ENCODE assay signal across 8 mouse cellular contexts in the genomic region with DNA sequence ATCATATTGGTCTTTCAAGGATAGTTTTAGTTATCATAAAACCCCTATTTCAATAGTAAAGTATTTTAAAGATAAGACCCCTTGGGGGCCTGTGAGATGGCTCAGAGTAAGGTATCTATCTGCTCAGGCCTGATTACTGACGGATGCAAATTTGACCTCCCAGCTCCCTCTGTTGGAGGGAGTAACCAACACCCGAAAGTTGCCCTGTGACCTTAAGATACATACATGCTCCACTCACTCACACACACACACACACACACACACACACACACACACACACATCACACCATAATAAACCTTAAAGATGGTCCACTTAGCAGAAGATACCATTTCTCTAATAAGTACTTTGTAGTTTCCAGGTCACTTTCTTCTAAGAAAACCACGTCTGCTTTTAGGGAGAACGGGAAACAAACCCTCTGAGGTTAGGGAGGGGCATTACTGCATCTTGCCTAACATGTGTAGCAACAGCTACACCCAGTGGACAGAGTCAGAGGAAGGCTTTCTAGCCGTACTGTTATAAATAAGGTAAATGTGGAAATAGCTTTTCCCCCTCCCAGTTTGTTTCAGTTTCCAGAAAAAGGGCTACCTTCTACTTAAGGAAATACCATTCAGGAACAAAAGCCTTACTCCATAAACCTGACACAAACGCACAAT. TPM values are rescaled to one million over a fixed set of nuclear protein-coding genes. Genes with fewer than 3 reads are reported as not detected.
DNase-seq lines count a peak whose midpoint lies in the region; ATAC-seq lines count a peak whose summit lies in the region.

No protein-coding gene starts in this region.

- peak; percentile 69 for ATAC-seq in forebrain, embryonic 13.5 days
- ATAC-seq in liver, embryonic 12.5 days, result peak; percentile 67

- H3K4me1 ChIP-seq in forebrain, embryonic 13.5 days, result no peaks in the 10 kb centered on the region
- H3K4me1 ChIP-seq in forebrain, embryonic 10.5 days, result no peaks in the 10 kb centered on the region
- H3K4me1 ChIP-seq in liver, embryonic 12.5 days, result peaks cover 7% of the 10 kb centered on the region; the same call in 1 of the 2 replicates

- no peak for DNase-seq in forebrain, embryonic 10.5 days (ENCODE audit: extremely low spot score, low spot score)
- peak; percentile 30 for DNase-seq in urinary bladder, postnatal 14 days (ENCODE audit: low spot score)
- DNase-seq in urinary bladder, adult 2 months (ENCODE audit: low spot score), result no peak
- DNase-seq in heart, postnatal 14 days, result peak; percentile 47 to 70
- DNase-seq in retina, postnatal 1 day, result peak; percentile 44
- no peak for DNase-seq in T-cell, adult 2 months (ENCODE audit: low spot score)

- no peaks in the 10 kb centered on the region for H3K27me3 ChIP-seq in forebrain, embryonic 13.5 days
- H3K27me3 ChIP-seq in forebrain, embryonic 10.5 days (ENCODE audit: poor library complexity, severe bottlenecking), result no peaks in the 10 kb centered on the region
- H3K27me3 ChIP-seq in liver, embryonic 12.5 days (replicated peaks), result no peaks in the 10 kb centered on the region

- H3K9me3 ChIP-seq in forebrain, embryonic 13.5 days (replicated peaks), result no peaks in the 10 kb centered on the region
- H3K9me3 ChIP-seq in forebrain, embryonic 10.5 days, result no peaks in the 10 kb centered on the region
- H3K9me3 ChIP-seq in liver, embryonic 12.5 days (replicated peaks), result no peaks in the 10 kb centered on the region

- no peak overlapping the region for H3K27ac ChIP-seq in forebrain, embryonic 13.5 days
- no peak overlapping the region for H3K27ac ChIP-seq in forebrain, embryonic 10.5 days
- H3K27ac ChIP-seq in liver, embryonic 12.5 days, result no peak overlapping the region

- 51% methylated on average over 6 of the region's 6 CpGs for WGBS in forebrain, embryonic 13.5 days
- 69% methylated on average over 6 of the region's 6 CpGs for WGBS in forebrain, embryonic 10.5 days
- WGBS in liver, embryonic 12.5 days (ENCODE audit: insufficient replicate concordance), result 49% methylated on average over 6 of the region's 6 CpGs

- H3K36me3 ChIP-seq in forebrain, embryonic 13.5 days (ENCODE audit: poor library complexity, severe bottlenecking), result peaks cover 25% of the 10 kb centered on the region
- peaks cover 43% of the 10 kb centered on the region for H3K36me3 ChIP-seq in forebrain, embryonic 10.5 days (replicated peaks)
- peaks cover 47% of the 10 kb centered on the region for H3K36me3 ChIP-seq in liver, embryonic 12.5 days

- H3K9ac ChIP-seq in forebrain, embryonic 13.5 days, result no peak overlapping the region
- no peak overlapping the region for H3K9ac ChIP-seq in liver, embryonic 12.5 days

- H3K4me2 ChIP-seq in forebrain, embryonic 13.5 days, result no peak overlapping the region
- no peak overlapping the region for H3K4me2 ChIP-seq in liver, embryonic 12.5 days

- no peak overlapping the region for H3K4me3 ChIP-seq in forebrain, embryonic 13.5 days
- no peak overlapping the region for H3K4me3 ChIP-seq in forebrain, embryonic 10.5 days
- H3K4me3 ChIP-seq in liver, embryonic 12.5 days, result no peak overlapping the region

- intact Hi-C loops in heart, postnatal 14 days (cut with DNase I), result loop anchor here (5.0 to 10.0 kb wide), 4 partner anchors 132 to 724 kb away; no protein-coding TSS in a partner anchor

RNA-seq across cellular contexts. Expression of gene Fam98a, which starts 15.2 kb away (rescaled TPM):
- 30.9 and 31.9 TPM in 2 replicates for polyA plus RNA-seq in forebrain, embryonic 13.5 days (2015; fragmentation: Nextera tagmentation; extraction: Ambion mirVana)
- 27.4 and 29.4 TPM in 2 replicates for polyA plus RNA-seq in forebrain, embryonic 10.5 days (2016; fragmentation: Nextera tagmentation; extraction: Ambion mirVana)
- polyA plus RNA-seq in urinary bladder, adult 2 months (2012; rRNA removed), result 36.9 and 40.5 TPM in 2 replicates
- 10 to 100 TPM; 37.4 to 43.2 TPM for total RNA-seq in heart, postnatal 14 days (2021)
- 25.2 and 27.9 TPM in 2 replicates for polyA plus RNA-seq in liver, embryonic 12.5 days (2016; fragmentation: Nextera tagmentation; extraction: Ambion mirVana)

Comparison
In these comparisons a context has a peak if more than half of its experiments do, and no peak if none do; other contexts are left out.
1. DNase-seq: peak in urinary bladder, postnatal 14 days (single experiment), heart, postnatal 14 days (2 of 2) and retina, postnatal 1 day (single experiment); none in forebrain, embryonic 10.5 days (single experiment), urinary bladder, adult 2 months (single experiment) and T-cell, adult 2 months (single experiment).